In the genomic region with DNA sequence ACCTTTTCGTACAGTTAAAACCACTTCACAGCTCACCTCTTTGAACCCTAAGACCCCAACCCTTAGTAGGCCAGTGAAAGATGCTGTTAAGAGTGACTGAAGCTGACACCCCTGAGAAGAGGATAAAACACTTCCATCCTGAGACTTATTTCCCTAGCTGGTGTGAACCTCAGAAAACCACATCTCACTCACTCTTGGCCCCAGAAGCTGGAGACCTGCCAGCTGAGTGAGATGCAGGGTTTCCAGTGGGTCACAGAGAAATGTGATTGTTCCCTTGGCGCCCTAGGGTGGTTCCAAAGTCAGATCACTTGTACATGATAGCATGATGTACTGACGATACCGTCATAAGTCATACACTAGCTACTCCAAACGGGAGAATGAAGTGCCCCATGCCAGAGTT, we compare ENCODE assay signal across 17 mouse cellular contexts. TPM values are rescaled to one million over a fixed set of nuclear protein-coding genes. Genes with fewer than 3 reads are reported as not detected.
"Had no signal": no experiment of that assay in that cellular context is flagged by ENCODE, and none has a peak within 500 bp of the region (broad histone marks: within the 10 kb centered on the region; RNA-seq: fewer than 3 reads in every experiment).

No protein-coding gene starts in this region.

- H3K27me3 ChIP-seq: limb, embryonic 12.5 days; neural tube, embryonic 13.5 days; stomach, embryonic 15.5 days had no signal

- H3K36me3 ChIP-seq: midbrain, embryonic 12.5 days; neural tube, embryonic 13.5 days had no signal

- H3K9ac ChIP-seq: limb, embryonic 12.5 days; liver, embryonic 14.5 days; midbrain, embryonic 12.5 days; neural tube, embryonic 13.5 days; stomach, embryonic 15.5 days had no signal

- ATAC-seq: midbrain, embryonic 16.5 days had no signal

- H3K27ac ChIP-seq: liver, embryonic 14.5 days; midbrain, embryonic 12.5 days; neural tube, embryonic 13.5 days; stomach, embryonic 15.5 days had no signal

- DNase-seq: layer of hippocampus, adult 9-11 months; layer of hippocampus, postnatal 36 days; lung, adult 18-20 months; right cerebral cortex, postnatal 14 days; thymus, postnatal 36 days had no signal

- H3K4me3 ChIP-seq: limb, embryonic 12.5 days; midbrain, embryonic 12.5 days; neural tube, embryonic 13.5 days; stomach, embryonic 15.5 days had no signal

- H3K9me3 ChIP-seq: limb, embryonic 12.5 days; midbrain, embryonic 12.5 days; neural tube, embryonic 13.5 days; stomach, embryonic 15.5 days had no signal

- H3K4me2 ChIP-seq: limb, embryonic 12.5 days; midbrain, embryonic 12.5 days; neural tube, embryonic 13.5 days; stomach, embryonic 15.5 days had no signal

- H3K4me1 ChIP-seq: neural tube, embryonic 13.5 days; stomach, embryonic 15.5 days had no signal

RNA-seq across cellular contexts. Expression of gene Gm15737, which starts 13.3 kb away (rescaled TPM):
- total RNA-seq: layer of hippocampus, adult 18-20 months; layer of hippocampus, postnatal 36 days; left cerebral cortex, postnatal 36 days; liver, adult 2 months; megakaryocyte-erythroid progenitor cell, adult 5-6 weeks had no signal
- polyA plus RNA-seq: liver, adult 2 months; liver, embryonic 14.5 days; midbrain, embryonic 12.5 days; midbrain, embryonic 16.5 days; neural tube, embryonic 13.5 days; spleen, adult 2 months; thymus, postnatal 0 days had no signal
